Mouse (Mus musculus) urinary bladder, adult 2 months (tissue): Measurements from ENCODE around the gene Pdzd9. TPM values are rescaled to one million over a fixed set of nuclear protein-coding genes. Genes with fewer than 3 reads are reported as not detected.
A peak's percentile ranks its signal among the peaks of the same experiment; 100 is the strongest.
"Not testable (repeated sequence)": the region's sequence is repeated elsewhere in the genome, so short reads cannot be mapped to it uniquely, and the experiment has no call there.

Source experiments
- DNase-seq: peaks from one replicate; pipeline ENCODE4 v3.0.0; 2022; ENCODE audit warnings: low spot score
- polyA plus RNA-seq: library from polyadenylated mRNA; depleted of rRNA; stranded (reverse); fragments of >200 nt; gene quantifications from 2 replicates; pipeline ENCODE4 v1.2.3, GENCODE M21; 2012; rRNA removed

Pdzd9 gene
- polyA plus RNA-seq = 0.04 TPM in 2 replicates

DNA sequence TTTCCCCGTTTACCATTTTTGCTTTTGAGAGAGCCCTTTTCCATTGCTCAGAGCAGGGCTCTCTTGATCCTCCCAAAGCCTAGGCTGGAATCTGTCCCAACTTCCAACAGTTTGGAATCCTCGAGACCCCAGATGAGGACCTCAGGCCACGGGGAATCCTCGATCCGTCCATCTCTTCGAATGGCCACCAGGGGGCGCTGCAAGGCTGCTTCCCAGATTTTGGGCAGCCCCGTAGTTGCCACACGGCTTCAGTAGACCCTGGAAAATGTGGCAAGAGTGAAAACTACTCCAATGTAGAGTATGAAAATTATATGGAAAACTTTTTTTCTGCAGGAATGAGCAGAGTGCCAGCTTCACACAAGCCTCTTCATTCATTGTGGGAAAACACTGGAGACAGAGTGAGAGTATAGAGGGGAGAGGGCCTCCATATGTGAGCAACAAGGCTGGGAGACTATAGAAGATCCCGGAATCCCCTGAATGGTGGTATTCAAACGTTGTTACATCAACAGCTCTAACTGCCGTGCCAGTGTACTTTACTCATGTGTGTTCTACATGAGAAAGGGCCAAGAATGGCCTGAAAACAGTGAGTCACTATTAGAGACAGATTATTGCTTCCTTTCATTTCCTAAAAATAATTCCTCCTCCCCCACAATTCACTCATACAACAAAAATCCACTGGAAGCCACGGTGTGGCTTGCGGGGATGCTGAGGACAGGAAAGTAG lies at the start of gene Pdzd9:
Gene Pdzd9 (minus strand): TSS at position 191 of the 723 bp plus-strand sequence.
- peak; percentile 75 for DNase-seq

DNA sequence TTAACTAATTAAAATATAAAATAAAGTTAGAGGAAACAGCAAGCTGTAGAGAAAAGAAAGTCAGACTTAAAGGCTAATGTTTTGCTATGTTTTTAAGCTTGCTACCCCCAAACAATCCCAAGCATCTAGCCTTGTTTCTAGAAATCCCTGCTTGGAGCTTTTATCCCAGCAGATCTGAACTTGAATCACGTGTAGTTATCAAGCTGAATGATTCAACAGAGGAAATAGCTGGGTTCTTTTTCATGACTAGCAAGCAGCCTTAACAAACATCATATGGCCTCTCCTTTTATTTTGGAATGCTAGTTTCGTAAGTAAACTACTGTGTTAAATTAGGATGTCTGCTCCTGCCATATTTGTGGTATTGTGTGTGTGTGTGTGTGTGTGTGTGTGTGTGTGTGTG lies 47.1 kb upstream of the Pdzd9 start:
- no peak for DNase-seq

DNA sequence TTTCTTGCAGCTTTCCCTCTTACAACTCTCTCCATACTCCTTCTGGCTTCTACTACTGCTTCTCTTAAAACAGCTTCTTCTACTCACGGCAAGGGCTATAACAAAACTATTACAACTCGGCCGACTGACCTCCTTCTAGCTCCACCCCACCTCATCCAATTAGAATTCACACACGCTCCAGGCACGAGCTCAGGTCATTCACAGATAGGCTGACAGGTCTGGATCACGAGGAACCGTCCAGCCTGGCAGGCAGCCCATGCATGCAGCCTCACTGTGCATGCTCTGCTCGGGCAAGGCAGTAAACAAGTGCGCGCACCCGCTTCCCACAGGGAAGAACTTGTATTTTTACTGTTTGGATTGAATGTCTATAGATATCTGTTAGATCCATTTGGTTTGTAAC lies 43.8 kb upstream of the Pdzd9 start:
- DNase-seq = not testable (repeated sequence)

- no peak for DNase-seq
These were observed 43.1 kb upstream of the Pdzd9 start for GRCm38 (mm10) chr7:120713225-120713624.

GRCm38 (mm10) chr7:120712071-120712470 lies 41.9 kb upstream of the Pdzd9 start:
- no peak for DNase-seq

- no peak for DNase-seq
These were observed 33.7 kb upstream of the Pdzd9 start for GRCm38 (mm10) chr7:120703888-120704287.

DNA sequence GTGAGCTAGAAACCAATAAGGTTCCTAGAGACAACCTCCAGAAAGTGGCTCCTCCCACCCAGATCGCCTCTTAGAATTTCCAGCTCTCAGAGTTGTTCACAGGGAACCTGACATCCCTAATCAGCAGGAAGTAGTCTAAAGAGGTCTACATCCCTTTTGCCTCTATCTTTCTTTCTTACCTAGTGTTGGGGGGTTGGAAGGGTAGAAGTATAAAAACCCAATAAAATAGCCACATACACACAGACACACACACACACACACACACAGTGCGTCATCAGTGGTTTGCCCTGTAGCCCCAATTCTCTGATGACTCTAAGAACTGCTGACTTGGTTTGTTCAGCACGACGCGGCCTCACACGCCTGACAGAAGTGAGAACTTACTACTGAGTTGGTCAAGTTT lies 29.4 kb upstream of the Pdzd9 start:
- DNase-seq = no peak

GRCm38 (mm10) chr7:120696331-120696730 lies 26.2 kb upstream of the Pdzd9 start:
- DNase-seq = no peak

DNA sequence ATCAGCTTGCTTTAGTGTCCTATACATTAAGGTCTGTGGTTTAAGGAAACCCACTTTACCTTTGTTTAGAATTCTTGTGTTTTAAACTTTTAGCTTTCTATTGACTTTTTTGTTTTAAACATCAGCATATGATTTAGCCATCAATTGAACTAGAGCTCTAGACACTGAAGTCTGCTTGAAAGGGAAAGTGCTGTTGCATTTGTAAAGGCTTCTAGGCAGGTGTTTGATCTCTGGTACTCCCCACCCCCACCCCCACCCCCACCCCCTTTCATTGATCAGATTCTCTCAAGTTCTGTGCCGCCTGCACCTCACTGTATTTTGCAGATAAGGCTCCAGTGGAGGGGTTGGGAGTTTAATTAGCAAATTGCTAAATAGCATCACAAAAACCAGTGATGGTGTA lies 25.5 kb upstream of the Pdzd9 start:
- no peak for DNase-seq

- no peak for DNase-seq
These were observed 25.1 kb upstream of the Pdzd9 start for GRCm38 (mm10) chr7:120695196-120695595.

- DNase-seq = no peak
These were observed 23.8 kb upstream of the Pdzd9 start for GRCm38 (mm10) chr7:120693831-120694375.

- DNase-seq = no peak
These were observed 20.5 kb upstream of the Pdzd9 start for GRCm38 (mm10) chr7:120690634-120691033.

DNA sequence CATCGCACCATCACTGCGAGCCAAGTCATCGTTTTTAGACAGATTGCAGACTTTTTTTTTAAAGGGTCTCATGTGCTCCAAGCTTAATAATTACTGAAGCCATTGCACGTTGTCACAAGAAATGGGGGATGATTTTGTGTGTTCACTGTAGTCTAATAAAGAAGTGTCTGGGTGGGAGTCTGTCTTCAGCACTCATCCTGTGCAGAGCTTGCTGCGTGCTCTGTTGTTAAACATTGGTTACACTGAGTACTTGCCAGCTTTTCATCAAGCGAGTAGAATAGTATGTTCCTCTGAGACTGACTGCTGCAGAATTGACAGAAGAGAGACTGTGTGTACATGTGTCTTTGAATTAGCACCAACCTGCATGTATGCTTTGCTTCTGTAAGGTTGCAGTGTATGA lies 15.1 kb upstream of the Pdzd9 start:
- no peak for DNase-seq

DNA sequence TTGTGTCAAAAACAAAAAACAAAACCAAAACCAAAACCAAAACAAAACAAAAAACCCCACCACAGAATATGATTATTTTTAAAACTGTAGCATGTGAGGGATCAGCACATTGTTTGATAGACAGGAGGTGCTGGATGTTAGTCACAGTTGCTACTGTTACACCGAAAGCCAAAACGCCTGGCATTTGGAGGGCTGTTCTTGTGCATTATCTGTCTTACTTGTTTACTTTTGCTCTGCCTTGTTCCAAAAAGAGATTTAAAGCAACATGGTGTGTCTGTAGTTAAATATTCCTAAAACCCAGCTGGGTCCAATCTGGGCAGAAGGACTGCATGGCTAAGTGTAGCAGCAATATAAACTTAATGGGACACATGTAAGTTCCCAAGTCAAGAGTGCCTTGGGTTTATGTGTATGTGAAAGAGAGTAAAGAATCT lies 14.6 kb upstream of the Pdzd9 start:
- DNase-seq = no peak

- DNase-seq = no peak
These were observed 11.9 kb upstream of the Pdzd9 start for GRCm38 (mm10) chr7:120682002-120682401.

- no peak for DNase-seq
These were observed 8.9 kb upstream of the Pdzd9 start for GRCm38 (mm10) chr7:120679023-120679422.

GRCm38 (mm10) chr7:120677764-120678531 lies 7.8 kb upstream of the Pdzd9 start:
- no peak for DNase-seq

DNA sequence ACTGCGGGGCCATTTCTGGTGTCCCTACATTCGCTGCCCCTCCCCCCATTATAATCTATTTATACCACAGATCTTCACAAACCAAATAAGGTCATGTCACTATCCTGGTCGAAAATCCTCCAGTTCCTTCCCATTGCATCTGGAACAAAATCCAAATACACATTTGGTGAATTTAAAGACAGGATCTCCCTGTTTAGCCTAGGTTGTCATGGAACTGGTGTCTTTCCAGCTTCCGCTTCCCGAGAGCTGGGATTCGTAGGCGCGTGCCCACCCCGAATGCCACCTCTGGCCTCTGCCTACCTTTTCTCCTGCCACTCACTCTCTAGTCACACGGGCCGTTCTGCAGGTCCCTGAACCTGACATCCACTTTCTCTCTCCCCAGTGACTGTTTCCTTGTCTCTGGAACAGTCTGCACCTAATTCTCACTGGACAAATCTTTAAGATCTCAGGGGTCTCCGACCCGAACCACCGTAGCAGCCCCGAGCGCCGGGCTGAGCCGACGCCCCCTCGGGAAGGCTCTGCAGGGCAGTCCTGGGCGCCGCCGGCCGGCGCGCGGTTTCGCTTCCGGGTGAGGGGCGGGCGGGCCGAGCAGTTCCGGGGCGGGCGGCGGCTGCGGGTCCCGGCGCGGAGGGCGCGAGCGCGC lies 7.0 kb upstream of the Pdzd9 start, which contains the start of gene Mosmo:
Gene Mosmo (plus strand): TSS at position 618 of the 643 bp plus-strand sequence.
- peak; percentile 74 for DNase-seq

DNA sequence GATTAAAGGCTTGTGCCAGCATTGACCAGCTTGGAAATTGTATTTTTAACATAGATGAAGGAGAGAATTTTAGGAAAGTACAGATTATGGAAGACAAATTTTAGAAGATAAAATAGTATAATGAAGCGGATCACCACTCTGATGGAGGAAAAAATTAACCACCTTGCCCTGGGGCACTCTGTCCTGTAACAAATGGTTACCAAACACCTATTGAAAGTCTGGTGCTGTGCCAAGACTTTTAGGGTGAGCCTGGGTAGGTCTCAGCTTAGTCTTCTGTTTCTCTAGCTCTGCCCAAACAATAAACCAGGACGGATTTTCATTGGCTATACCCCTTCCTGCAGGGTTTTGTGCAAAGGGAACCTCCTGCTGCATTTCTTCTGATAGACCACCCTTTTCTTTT lies 1.1 kb upstream of the Pdzd9 start:
- no peak for DNase-seq

- DNase-seq = no peak
These were observed 8.1 kb downstream of the Pdzd9 start for GRCm38 (mm10) chr7:120662079-120662478.

- DNase-seq = no peak
These were observed 22.3 kb downstream of the Pdzd9 start for GRCm38 (mm10) chr7:120647849-120648248.

GRCm38 (mm10) chr7:120643217-120643616 lies 26.9 kb downstream of the Pdzd9 start:
- no peak for DNase-seq
